Mouse (Mus musculus) G1E (cell line): Measurements from ENCODE around the gene Krt15. TPM values are rescaled to one million over a fixed set of nuclear protein-coding genes. Genes with fewer than 3 reads are reported as not detected.

Source experiments
- ATAC-seq: 2 replicates; pipeline ENCODE4 v1.8.0; 2016; ENCODE audit warnings: mild to moderate bottlenecking; ENCODE audit not compliant: insufficient number of reproducible peaks, poor library complexity, low FRiP score, severe bottlenecking; ENCODE audit errors: extremely low read depth
- DNase-seq: peaks from one replicate; pipeline ENCODE4 v3.0.0; 2012; ENCODE audit warnings: low spot score
- H3K27me3 ChIP-seq: 2 replicates; pipeline ENCODE4 v1.6.1; 2012; ENCODE audit warnings: mild to moderate bottlenecking, low read length, inconsistent platforms; ENCODE audit not compliant: insufficient read depth
- H3K36me3 ChIP-seq: replicated peaks from 2 replicates; pipeline ENCODE3; 2012; ENCODE audit warnings: mild to moderate bottlenecking, inconsistent platforms
- H3K4me1 ChIP-seq: 2 replicates; pipeline ENCODE4 v1.6.1; 2012; ENCODE audit warnings: low read depth, low read length, inconsistent platforms, mixed read lengths; ENCODE audit not compliant: insufficient read depth
- H3K4me3 ChIP-seq: 2 replicates; pipeline ENCODE4 v1.5.1; 2012; ENCODE audit warnings: low read depth, mild to moderate bottlenecking, inconsistent platforms, low read length, moderate library complexity, mixed read lengths
- H3K9me3 ChIP-seq: replicated peaks from 2 replicates; pipeline ENCODE4 v1.6.1; 2012; ENCODE audit warnings: inconsistent platforms
- CTCF ChIP-seq: IDR thresholded peaks from 2 replicates; pipeline ENCODE4 v1.5.1; 2012; ENCODE audit warnings: low read depth, low read length, inconsistent platforms, mixed read lengths
- GATA1 ChIP-seq: IDR thresholded peaks from 2 replicates; pipeline ENCODE4 v1.6.1; 2012; ENCODE audit warnings: borderline replicate concordance, low read length, inconsistent platforms, mixed read lengths
- GATA2 ChIP-seq: IDR thresholded peaks from 2 replicates; pipeline ENCODE4 v1.6.1; 2012; ENCODE audit warnings: low read depth, low read length, inconsistent platforms, borderline replicate concordance
- POLR2AphosphoS5 ChIP-seq: IDR thresholded peaks from 2 replicates; pipeline ENCODE4 v1.6.1; 2012; ENCODE audit warnings: low read depth, low read length, inconsistent platforms; ENCODE audit not compliant: insufficient replicate concordance
- TAL1 ChIP-seq: conservative IDR thresholded peaks from 2 replicates; pipeline ENCODE4 v1.6.1; 2012; ENCODE audit warnings: low read depth, low read length, inconsistent platforms, mixed read lengths
- polyA plus RNA-seq: library from polyadenylated mRNA; stranded (reverse); fragments of >175 nt; gene quantifications from 2 replicates; pipeline ENCODE4 v1.2.3, GENCODE M21; 2012
- total RNA-seq, 2 experiments: library from RNA; stranded (forward) in 1 of 2; stranded (reverse) in 1 of 2; fragments of 200-1000 nt in 1 of 2; fragments of >200 nt in 1 of 2; fragmentation: Nextera tagmentation in 1 of 2; gene quantifications; 2 replicates each; pipeline ENCODE4 v1.2.3; 2014 to 2017

The Krt15 gene
- total and polyA plus RNA-seq, 3 experiments, result not detected

DNA sequence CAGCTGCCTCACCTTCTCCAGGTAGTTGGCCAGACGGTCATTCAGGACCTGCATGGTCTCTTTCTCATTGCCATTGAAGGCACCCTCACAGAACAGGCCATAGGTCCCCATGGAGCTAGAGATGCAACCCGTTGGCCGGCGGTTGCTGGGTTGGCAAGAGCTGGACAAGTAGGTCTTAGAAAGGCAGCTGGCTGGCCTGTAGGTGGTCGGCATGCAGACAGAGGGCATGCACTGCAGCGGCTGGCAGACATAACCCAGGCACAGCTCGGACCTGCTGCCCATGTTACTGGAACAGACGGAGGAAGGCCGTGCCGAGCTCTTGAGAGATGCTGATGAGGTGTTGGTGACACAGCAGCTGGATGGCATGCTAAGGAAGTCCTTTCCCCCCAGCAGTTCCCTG is 47.9 kb downstream of the Krt15 start, which contains the start of gene Krt32:
Krt32 (minus strand) TSS at position 366 of the 400 bp plus-strand sequence.
- no peaks in the 10 kb centered on the region for H3K27me3 ChIP-seq

More for the DNA sequence above, 47.9 kb downstream of the Krt15 start, which contains the start of gene Krt32:
- no peak for TF ChIP-seq GATA2
- TF ChIP-seq TAL1, result no peak
- no peak for TF ChIP-seq GATA1
- no peak for TF ChIP-seq POLR2AphosphoS5
- no peak for TF ChIP-seq CTCF
- ATAC-seq, result no peak
- no peaks in the 10 kb centered on the region for H3K36me3 ChIP-seq
- no peak for DNase-seq
- H3K4me1 ChIP-seq, result no peaks in the 10 kb centered on the region
- no peak within 1 kb of the TSS for H3K4me3 ChIP-seq
- H3K9me3 ChIP-seq, result peaks cover 74% of the 10 kb centered on the region

Other genes starting within 250 kb of the Krt15 start
Only the 20 nearest of the 24 such genes appear.
- gene Krtap9-5, start 187.5 kb downstream of the Krt15 start, total RNA-seq (2014; fragmentation: Nextera tagmentation), result not detected in 2 replicates
- gene Krtap9-5, start 187.5 kb downstream of the Krt15 start, total RNA-seq (2017), result not detected in 2 replicates
- not detected in 2 replicates for gene Krtap9-5, start 187.5 kb downstream of the Krt15 start, polyA plus RNA-seq
- not detected in 2 replicates for gene Krtap29-1, start 156.9 kb downstream of the Krt15 start, total RNA-seq (2014; fragmentation: Nextera tagmentation)
- gene Krtap29-1, start 156.9 kb downstream of the Krt15 start, total RNA-seq (2017), result not detected in 2 replicates
- not detected in 2 replicates for gene Krtap29-1, start 156.9 kb downstream of the Krt15 start, polyA plus RNA-seq
- not detected in 2 replicates for gene Krtap16-1, start 149.3 kb downstream of the Krt15 start, total RNA-seq (2014; fragmentation: Nextera tagmentation)
- gene Krtap16-1, start 149.3 kb downstream of the Krt15 start, total RNA-seq (2017), result 0.06 and 0.11 TPM in 2 replicates
- not detected in 2 replicates for gene Krtap16-1, start 149.3 kb downstream of the Krt15 start, polyA plus RNA-seq
- not detected in 2 replicates for gene Krtap17-1, start 141.9 kb downstream of the Krt15 start, total RNA-seq (2014; fragmentation: Nextera tagmentation)
- gene Krtap17-1, start 141.9 kb downstream of the Krt15 start, total RNA-seq (2017), result not detected in 2 replicates
- gene Krtap17-1, start 141.9 kb downstream of the Krt15 start, polyA plus RNA-seq, result not detected in 2 replicates
- not detected in 2 replicates for gene Krt33a, start 119.7 kb downstream of the Krt15 start, total RNA-seq (2014; fragmentation: Nextera tagmentation)
- gene Krt33a, start 119.7 kb downstream of the Krt15 start, total RNA-seq (2017), result not detected in 2 replicates
- gene Krt33a, start 119.7 kb downstream of the Krt15 start, polyA plus RNA-seq, result not detected in 2 replicates
- not detected in 2 replicates for gene Krt33b, start 106.1 kb downstream of the Krt15 start, total RNA-seq (2014; fragmentation: Nextera tagmentation)
- not detected in 2 replicates for gene Krt33b, start 106.1 kb downstream of the Krt15 start, total RNA-seq (2017)
- not detected in 2 replicates for gene Krt33b, start 106.1 kb downstream of the Krt15 start, polyA plus RNA-seq
- not detected in 2 replicates for gene Krt34, start 94.4 kb downstream of the Krt15 start, total RNA-seq (2014; fragmentation: Nextera tagmentation)
- not detected in 2 replicates for gene Krt34, start 94.4 kb downstream of the Krt15 start, total RNA-seq (2017)
- gene Krt34, start 94.4 kb downstream of the Krt15 start, polyA plus RNA-seq, result not detected in 2 replicates
- gene Krt31, start 85.4 kb downstream of the Krt15 start, total RNA-seq (2014; fragmentation: Nextera tagmentation), result not detected in 2 replicates
- gene Krt31, start 85.4 kb downstream of the Krt15 start, total RNA-seq (2017), result 0.06 TPM in 1 of 2 replicates, not detected in the other
- gene Krt31, start 85.4 kb downstream of the Krt15 start, polyA plus RNA-seq, result not detected in 2 replicates
- not detected in 2 replicates for gene Krt32, start 47.7 kb downstream of the Krt15 start, total RNA-seq (2014; fragmentation: Nextera tagmentation)
- gene Krt32, start 47.7 kb downstream of the Krt15 start, total RNA-seq (2017), result not detected in 2 replicates
- gene Krt32, start 47.7 kb downstream of the Krt15 start, polyA plus RNA-seq, result not detected in 2 replicates
- not detected in 2 replicates for gene Krt35, start 39.7 kb downstream of the Krt15 start, total RNA-seq (2014; fragmentation: Nextera tagmentation)
- gene Krt35, start 39.7 kb downstream of the Krt15 start, total RNA-seq (2017), result not detected in 2 replicates
- not detected in 2 replicates for gene Krt35, start 39.7 kb downstream of the Krt15 start, polyA plus RNA-seq
- not detected in 2 replicates for gene Krt36, start 30.3 kb downstream of the Krt15 start, total RNA-seq (2014; fragmentation: Nextera tagmentation)
- not detected in 2 replicates for gene Krt36, start 30.3 kb downstream of the Krt15 start, total RNA-seq (2017)
- gene Krt36, start 30.3 kb downstream of the Krt15 start, polyA plus RNA-seq, result not detected in 2 replicates
- not detected in 2 replicates for gene Krt13, start 14.4 kb downstream of the Krt15 start, total RNA-seq (2014; fragmentation: Nextera tagmentation)
- 0.11 TPM in 1 of 2 replicates, not detected in the other for gene Krt13, start 14.4 kb downstream of the Krt15 start, total RNA-seq (2017)
- not detected in 2 replicates for gene Krt13, start 14.4 kb downstream of the Krt15 start, polyA plus RNA-seq
- not detected in 2 replicates for gene Krt19, start 12.7 kb upstream of the Krt15 start, total RNA-seq (2014; fragmentation: Nextera tagmentation)
- not detected in 2 replicates for gene Krt19, start 12.7 kb upstream of the Krt15 start, total RNA-seq (2017)
- not detected in 2 replicates for gene Krt19, start 12.7 kb upstream of the Krt15 start, polyA plus RNA-seq
- not detected in 2 replicates for gene Krt9, start 57.3 kb upstream of the Krt15 start, total RNA-seq (2014; fragmentation: Nextera tagmentation)
- gene Krt9, start 57.3 kb upstream of the Krt15 start, total RNA-seq (2017), result 0.06 TPM in 1 of 2 replicates, not detected in the other
- gene Krt9, start 57.3 kb upstream of the Krt15 start, polyA plus RNA-seq, result not detected in 2 replicates
- not detected in 2 replicates for gene Krt14, start 71.6 kb upstream of the Krt15 start, total RNA-seq (2014; fragmentation: Nextera tagmentation)
- gene Krt14, start 71.6 kb upstream of the Krt15 start, total RNA-seq (2017), result 0.11 TPM in 1 of 2 replicates, not detected in the other
- 0.08 TPM in 1 of 2 replicates, not detected in the other for gene Krt14, start 71.6 kb upstream of the Krt15 start, polyA plus RNA-seq
- not detected in 2 replicates for gene Krt16, start 113.0 kb upstream of the Krt15 start, total RNA-seq (2014; fragmentation: Nextera tagmentation)
- gene Krt16, start 113.0 kb upstream of the Krt15 start, total RNA-seq (2017), result 0.05 TPM in 1 of 2 replicates, not detected in the other
- gene Krt16, start 113.0 kb upstream of the Krt15 start, polyA plus RNA-seq, result not detected in 2 replicates
- not detected in 2 replicates for gene Krt17, start 125.1 kb upstream of the Krt15 start, total RNA-seq (2014; fragmentation: Nextera tagmentation)
- gene Krt17, start 125.1 kb upstream of the Krt15 start, total RNA-seq (2017), result not detected in 2 replicates
- 0.07 TPM in 2 replicates for gene Krt17, start 125.1 kb upstream of the Krt15 start, polyA plus RNA-seq
- not detected in 2 replicates for gene Krt42, start 133.9 kb upstream of the Krt15 start, total RNA-seq (2014; fragmentation: Nextera tagmentation)
- gene Krt42, start 133.9 kb upstream of the Krt15 start, total RNA-seq (2017), result 0.11 TPM in 1 of 2 replicates, not detected in the other
- not detected in 2 replicates for gene Krt42, start 133.9 kb upstream of the Krt15 start, polyA plus RNA-seq
- gene Eif1, start 184.0 kb upstream of the Krt15 start, total RNA-seq (2014; fragmentation: Nextera tagmentation), result 916 and 1,324 TPM in 2 replicates
- gene Eif1, start 184.0 kb upstream of the Krt15 start, total RNA-seq (2017), result 235 and 344 TPM in 2 replicates
- 514 and 548 TPM in 2 replicates for gene Eif1, start 184.0 kb upstream of the Krt15 start, polyA plus RNA-seq
- gene Gast, start 198.5 kb upstream of the Krt15 start, total RNA-seq (2014; fragmentation: Nextera tagmentation), result not detected in 2 replicates
- not detected in 2 replicates for gene Gast, start 198.5 kb upstream of the Krt15 start, total RNA-seq (2017)
- gene Gast, start 198.5 kb upstream of the Krt15 start, polyA plus RNA-seq, result not detected in 2 replicates